In genomic region chr11:74907850-74908249, GRCm38 (mm10) we compare ENCODE assay signal across 30 mouse cellular contexts.
"Had no signal": no experiment of that assay in that cellular context is flagged by ENCODE, and none has a peak within 500 bp of the region (broad histone marks: within the 10 kb centered on the region; RNA-seq: fewer than 3 reads in every experiment).

No protein-coding gene starts in this region.

- H3K4me1 ChIP-seq: limb, embryonic 10.5 days; limb, embryonic 12.5 days; limb, embryonic 13.5 days; limb, embryonic 15.5 days; liver, embryonic 15.5 days; lung, embryonic 15.5 days; midbrain, embryonic 10.5 days; midbrain, embryonic 12.5 days; midbrain, embryonic 13.5 days; midbrain, embryonic 15.5 days; neural tube, embryonic 12.5 days; neural tube, embryonic 13.5 days had no signal

- H3K9me3 ChIP-seq: limb, embryonic 10.5 days; limb, embryonic 12.5 days; limb, embryonic 13.5 days; limb, embryonic 15.5 days; liver, embryonic 12.5 days; liver, embryonic 13.5 days; liver, embryonic 15.5 days; lung, embryonic 15.5 days; megakaryocyte, embryonic 14.5 days; midbrain, embryonic 10.5 days; midbrain, embryonic 12.5 days; midbrain, embryonic 13.5 days; midbrain, embryonic 15.5 days; neural tube, embryonic 12.5 days; neural tube, embryonic 13.5 days had no signal

- ATAC-seq: liver, embryonic 12.5 days; liver, postnatal 0 days; midbrain, embryonic 13.5 days; midbrain, embryonic 15.5 days; midbrain, embryonic 16.5 days had no signal

- H3K27me3 ChIP-seq: limb, embryonic 12.5 days; limb, embryonic 13.5 days; limb, embryonic 15.5 days; liver, embryonic 12.5 days; liver, embryonic 13.5 days; liver, embryonic 15.5 days; lung, embryonic 15.5 days; megakaryocyte, embryonic 14.5 days; midbrain, embryonic 12.5 days; midbrain, embryonic 13.5 days; midbrain, embryonic 15.5 days; neural tube, embryonic 12.5 days; neural tube, embryonic 13.5 days had no signal

- H3K9ac ChIP-seq: limb, embryonic 12.5 days; limb, embryonic 13.5 days; limb, embryonic 15.5 days; liver, embryonic 12.5 days; liver, embryonic 13.5 days; liver, embryonic 14.5 days; liver, embryonic 15.5 days; liver, postnatal 0 days; lung, embryonic 14.5 days; lung, embryonic 15.5 days; midbrain, embryonic 12.5 days; midbrain, embryonic 13.5 days; midbrain, embryonic 15.5 days; neural tube, embryonic 12.5 days; neural tube, embryonic 13.5 days had no signal

- H3K27ac ChIP-seq: limb, embryonic 10.5 days; limb, embryonic 12.5 days; limb, embryonic 13.5 days; limb, embryonic 15.5 days; liver, embryonic 12.5 days; liver, embryonic 13.5 days; liver, embryonic 14.5 days; liver, embryonic 15.5 days; lung, embryonic 15.5 days; macrophage; midbrain, embryonic 10.5 days; midbrain, embryonic 12.5 days; midbrain, embryonic 13.5 days; midbrain, embryonic 15.5 days; neural tube, embryonic 12.5 days; neural tube, embryonic 13.5 days had no signal

- H3K4me3 ChIP-seq: limb, embryonic 10.5 days; limb, embryonic 12.5 days; limb, embryonic 13.5 days; limb, embryonic 15.5 days; liver, embryonic 12.5 days; liver, embryonic 13.5 days; liver, embryonic 15.5 days; lung, embryonic 15.5 days; megakaryocyte, embryonic 14.5 days; midbrain, embryonic 10.5 days; midbrain, embryonic 12.5 days; midbrain, embryonic 13.5 days; midbrain, embryonic 15.5 days; myocyte; neural tube, embryonic 12.5 days; neural tube, embryonic 13.5 days had no signal

- DNase-seq: liver; liver, embryonic 13.5 days; liver, postnatal 0 days; lung, adult 18-20 months; lung, adult 2 months; lung, embryonic 14.5 days; lung, postnatal 10 days; lung, postnatal 14 days; lung, postnatal 36 days; lung, postnatal 4 days; midbrain, embryonic 14.5 days had no signal

- H3K4me2 ChIP-seq: limb, embryonic 12.5 days; limb, embryonic 13.5 days; limb, embryonic 15.5 days; liver, embryonic 11.5 days; liver, embryonic 12.5 days; liver, embryonic 13.5 days; liver, embryonic 15.5 days; lung, embryonic 14.5 days; lung, embryonic 15.5 days; midbrain, embryonic 12.5 days; midbrain, embryonic 13.5 days; midbrain, embryonic 15.5 days; neural tube, embryonic 12.5 days; neural tube, embryonic 13.5 days had no signal
